Mouse (Mus musculus): ENCODE measurements around the gene Dedd2.
"Not testable (repeated sequence)": the region's sequence is repeated elsewhere in the genome, so short reads cannot be mapped to it uniquely, and the experiment has no call there.

Dedd2 gene

GRCm38 (mm10) chr7:25220457-25221101 is at the start of gene Dedd2:
Gene Dedd2, minus strand, starts transcription at chr7:25220615.
- peak in 1 of 2 experiments; percentile 50 for DNase-seq

GRCm38 (mm10) chr7:25269545-25270271 is 49.3 kb upstream of the Dedd2 start:
- peak; percentile 36 to 53 for DNase-seq

DNA sequence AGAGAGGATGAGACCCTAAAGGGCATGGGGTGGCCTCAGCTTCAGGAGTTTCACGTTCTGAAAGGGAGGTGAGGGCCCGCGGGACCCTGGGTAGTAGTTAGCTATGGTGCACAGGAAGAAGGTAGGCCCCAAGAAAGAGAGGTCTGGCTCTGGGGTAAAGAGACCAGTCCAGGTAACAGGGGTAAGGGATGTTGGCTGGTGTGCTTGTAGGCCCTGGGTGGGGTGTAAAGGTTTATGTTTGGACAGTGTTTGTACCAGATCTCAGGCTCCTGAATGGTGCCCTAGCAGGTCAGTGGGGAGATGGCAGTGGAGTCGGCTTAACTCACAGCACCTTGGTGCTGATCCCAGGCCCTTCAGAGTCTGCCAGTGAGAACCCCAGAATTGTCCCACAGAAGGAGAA is 48.6 kb upstream of the Dedd2 start:
- DNase-seq = peak in 1 of 2 experiments; percentile 6

DNA sequence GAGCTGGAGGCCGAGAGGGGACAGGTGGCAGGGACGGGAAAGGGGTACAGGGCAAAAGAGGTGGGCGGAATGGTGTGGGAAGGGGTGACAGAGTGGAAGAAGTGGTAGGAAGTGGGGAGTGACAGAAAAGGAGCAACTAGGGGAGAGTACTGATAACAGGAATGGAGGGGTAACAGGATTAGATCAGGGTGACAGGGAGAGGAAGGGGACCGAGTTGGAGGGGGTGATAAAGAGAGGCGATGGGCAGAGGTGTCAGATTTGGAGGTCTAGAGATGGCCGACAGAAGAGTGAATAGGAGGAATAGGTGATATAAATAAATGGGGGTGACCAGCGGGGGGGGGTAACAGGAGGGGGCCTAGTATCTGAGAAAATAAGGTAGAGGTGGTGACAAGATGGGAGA is 48.2 kb upstream of the Dedd2 start:
- DNase-seq = no peak

DNA sequence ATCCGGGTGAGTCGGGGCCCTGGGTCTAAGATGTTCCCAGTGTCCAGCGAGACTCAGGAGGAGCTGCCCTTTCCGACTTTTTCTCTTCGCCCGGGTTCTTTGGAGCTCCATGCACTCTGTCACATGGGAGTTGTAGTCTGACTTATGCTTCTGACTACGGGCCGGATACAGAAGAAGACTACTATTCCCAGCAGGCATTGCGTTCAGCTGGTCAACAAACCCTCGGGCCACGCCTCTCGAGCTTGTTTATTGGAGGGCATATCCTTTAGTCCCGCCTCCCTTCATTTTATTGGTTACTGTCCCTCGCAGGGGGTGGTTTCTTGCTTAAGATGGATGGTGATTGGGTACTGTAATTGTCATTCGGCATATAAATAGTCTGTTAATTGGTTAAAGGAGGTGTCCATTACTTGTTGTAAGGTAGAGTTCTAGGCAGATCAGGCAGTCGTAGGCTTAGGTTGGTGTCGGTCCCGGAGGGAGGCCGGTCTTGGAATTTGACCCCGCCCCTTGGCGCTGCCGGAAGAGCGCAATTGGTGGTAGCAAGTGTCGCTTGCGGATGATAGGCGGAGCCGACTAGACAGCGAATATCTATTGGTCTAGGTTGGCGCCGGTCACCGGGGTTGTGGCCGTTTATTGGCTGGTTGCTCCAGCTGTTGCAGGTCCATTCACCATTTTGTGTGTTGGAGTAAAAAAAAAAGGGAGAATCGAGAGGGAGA is 47.5 kb upstream of the Dedd2 start:
- DNase-seq = peak; percentile 97 to 99

GRCm38 (mm10) chr7:25267301-25267750 is 46.9 kb upstream of the Dedd2 start, which contains the start of gene Cic:
Gene Cic, plus strand, starts transcription at chr7:25267704.
- DNase-seq = peak; percentile 97 to 99

GRCm38 (mm10) chr7:25266180-25266962 is 46.0 kb upstream of the Dedd2 start:
- DNase-seq = no peak

DNA sequence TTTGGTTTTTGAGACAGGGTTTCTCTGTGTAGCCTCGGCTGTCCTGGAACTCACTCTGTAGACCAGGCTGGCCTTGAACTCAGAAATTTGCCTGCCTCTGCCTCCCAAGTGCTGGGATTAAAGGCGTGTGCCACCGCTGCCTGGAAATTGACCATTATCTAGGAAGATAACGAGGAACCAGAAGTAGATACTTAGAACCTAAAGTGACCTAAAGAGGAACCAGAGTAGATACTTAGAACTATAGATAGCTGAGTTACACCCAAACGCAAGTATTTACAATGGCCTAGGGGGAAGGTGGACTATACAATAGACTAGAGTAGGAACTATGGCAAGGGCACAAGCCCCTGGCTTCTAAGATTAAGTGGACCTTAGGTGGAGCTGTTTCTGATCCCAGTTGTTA is 45.3 kb upstream of the Dedd2 start:
- DNase-seq = not testable (repeated sequence)

DNA sequence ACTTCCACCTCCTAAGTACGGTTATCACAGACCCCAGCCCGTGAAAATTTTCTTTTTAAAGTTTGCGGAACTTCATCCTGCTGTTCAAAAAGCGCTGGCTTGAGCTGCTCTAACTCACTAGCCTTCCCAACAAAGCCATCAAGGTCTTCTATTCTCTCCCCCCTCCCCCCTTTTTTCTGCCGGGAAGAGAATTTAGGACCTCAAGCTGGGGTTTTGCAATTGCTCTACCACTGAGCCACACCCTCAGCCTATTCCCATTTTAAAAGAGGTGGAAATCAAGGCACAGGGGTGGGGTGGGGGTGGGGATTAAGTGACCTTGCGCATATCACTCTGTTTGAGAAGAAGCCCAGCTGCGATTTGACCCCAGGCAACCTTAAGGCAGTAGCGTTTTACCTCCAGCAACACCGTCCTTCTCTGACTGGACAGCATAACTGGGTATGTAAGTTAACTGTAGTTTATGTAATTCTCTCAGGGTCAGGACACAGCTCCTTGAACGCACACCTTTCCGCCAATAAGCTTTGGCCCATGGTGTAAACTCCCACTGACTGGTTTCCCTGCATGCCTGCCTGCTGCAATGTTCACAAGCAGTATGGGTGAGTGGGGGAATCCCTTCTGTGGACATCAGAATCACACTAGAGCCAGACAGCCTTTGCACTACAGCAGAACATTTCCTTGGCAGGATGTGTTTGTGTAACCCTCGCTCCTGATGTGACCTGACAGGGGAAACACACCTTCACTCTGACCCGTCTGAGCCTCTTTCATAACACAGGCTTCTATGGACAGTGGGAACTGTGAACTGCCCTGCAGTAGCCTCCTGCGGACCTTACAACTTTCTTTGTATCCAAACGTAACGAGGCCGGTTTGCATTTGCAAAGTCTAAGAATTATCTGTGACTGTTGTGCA is 43.8 kb upstream of the Dedd2 start:
- no peak for DNase-seq

DNA sequence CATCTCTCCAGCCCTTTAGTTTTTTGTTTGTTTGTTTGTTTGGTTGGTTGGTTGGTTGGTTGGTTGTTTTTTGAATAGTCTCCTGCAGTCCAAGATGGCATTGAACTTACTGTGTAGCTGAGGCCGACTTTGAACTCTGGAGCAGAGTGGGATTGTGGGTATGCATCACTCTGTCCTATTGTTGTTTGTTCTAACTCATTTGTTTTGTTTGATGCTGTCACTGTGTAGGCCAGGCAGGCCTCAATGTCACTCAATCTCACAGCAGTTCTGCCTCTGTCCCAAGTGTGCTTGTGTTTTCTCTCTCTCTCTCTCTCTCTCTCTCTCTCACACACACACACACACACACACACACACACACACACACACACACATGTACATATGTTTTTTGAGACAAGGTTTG is 41.5 kb upstream of the Dedd2 start:
- DNase-seq = no peak

DNA sequence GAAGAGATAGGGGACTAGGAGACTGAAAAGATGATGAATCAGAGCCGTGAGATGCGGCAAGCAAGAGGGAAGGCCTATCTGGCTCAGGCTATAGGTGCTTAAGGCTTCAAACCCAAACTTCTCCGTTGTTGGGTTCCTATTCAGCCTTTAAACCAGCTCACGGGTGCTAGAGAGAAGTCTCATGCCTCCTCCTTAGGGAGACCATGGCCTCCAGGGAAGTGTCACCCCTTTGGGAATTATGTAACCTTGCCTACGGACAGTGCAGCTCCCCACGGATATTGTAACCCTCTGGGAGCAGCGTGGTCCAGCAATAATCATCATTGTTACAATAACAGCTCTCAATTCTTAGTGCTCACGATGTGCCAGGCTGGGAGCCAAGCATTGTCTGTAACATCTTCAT is 31.4 kb upstream of the Dedd2 start:
- DNase-seq = no peak

DNA sequence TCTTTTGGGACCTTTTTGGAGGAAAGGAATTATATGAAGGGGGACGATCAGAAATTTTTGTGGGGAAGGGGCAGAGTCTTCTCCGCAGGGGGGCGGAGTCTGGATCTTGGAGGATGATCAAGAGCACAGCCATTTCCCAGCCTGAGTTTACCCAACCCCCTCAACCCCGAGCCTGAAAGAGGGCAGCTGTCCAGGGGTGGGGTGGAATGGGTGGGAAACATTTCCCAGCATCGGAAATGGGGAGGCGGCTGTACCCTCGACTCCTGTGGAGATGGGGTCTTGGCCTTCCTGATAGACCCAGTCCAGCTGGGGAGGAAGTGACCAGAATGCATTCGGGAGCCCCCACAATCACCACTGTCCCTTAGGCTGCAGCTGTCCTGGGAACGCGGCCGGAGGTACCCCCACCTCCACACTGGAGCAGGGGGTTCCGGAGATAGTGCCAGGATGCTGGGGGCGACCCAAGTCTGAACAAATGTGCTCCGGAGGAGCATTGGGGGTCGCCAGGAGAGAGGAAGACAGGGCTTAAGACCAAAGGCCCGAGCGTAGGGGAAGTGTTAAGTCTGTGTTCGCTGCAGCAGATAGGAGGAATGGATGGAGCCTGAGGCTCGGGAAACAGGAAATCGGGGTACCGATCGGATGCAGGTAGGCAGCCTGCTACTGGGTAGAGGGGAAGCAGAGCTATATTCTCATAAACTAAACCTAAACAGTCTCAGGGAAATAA is 30.8 kb upstream of the Dedd2 start:
- peak; percentile 86 to 91 for DNase-seq

GRCm38 (mm10) chr7:25250141-25250972 is 29.9 kb upstream of the Dedd2 start, which contains the start of gene Erf:
Gene Erf, minus strand, starts transcription at chr7:25250761.
- peak; percentile 98 for DNase-seq

DNA sequence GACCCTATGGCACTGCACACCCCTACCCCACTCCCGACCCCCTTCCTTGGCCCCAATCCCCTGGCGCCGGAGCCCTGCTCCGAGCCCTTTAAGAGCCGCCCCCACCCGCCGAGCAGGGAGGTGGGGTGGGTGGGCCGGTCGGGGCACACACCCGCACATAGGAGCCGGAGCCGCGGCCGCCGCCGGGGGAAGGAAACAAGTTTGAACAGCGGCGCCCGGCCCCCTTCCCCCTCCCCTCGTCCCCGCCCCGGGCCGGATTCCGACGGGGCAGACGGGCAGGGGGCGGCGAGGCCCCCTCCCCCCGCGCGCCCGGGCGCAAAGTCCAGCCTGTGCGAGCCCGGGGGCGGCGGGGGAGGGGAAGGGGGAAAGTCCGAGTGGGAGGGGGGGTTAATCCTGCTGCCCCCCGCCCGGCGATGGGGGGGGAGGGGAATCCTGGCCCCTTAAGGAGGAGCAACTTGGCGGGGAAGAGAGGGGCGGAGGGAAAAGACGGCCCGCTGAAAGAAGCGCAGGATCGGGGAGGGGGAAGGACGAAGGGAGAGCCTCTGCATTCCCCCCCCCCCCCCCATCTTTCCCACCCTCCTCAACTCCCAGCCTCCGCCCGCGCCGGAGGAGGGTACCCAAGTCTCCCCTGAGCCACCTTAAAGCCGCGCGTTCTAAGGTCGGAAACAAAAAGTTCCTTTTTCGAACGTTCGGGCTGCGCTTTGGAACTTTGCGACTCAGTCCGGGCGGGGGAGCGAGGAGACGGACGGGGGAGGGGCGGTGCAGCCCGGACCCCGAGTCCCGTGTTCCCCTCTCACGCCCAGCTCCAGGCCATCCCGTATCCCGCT is 29.1 kb upstream of the Dedd2 start:
- peak; percentile 86 to 92 for DNase-seq

DNA sequence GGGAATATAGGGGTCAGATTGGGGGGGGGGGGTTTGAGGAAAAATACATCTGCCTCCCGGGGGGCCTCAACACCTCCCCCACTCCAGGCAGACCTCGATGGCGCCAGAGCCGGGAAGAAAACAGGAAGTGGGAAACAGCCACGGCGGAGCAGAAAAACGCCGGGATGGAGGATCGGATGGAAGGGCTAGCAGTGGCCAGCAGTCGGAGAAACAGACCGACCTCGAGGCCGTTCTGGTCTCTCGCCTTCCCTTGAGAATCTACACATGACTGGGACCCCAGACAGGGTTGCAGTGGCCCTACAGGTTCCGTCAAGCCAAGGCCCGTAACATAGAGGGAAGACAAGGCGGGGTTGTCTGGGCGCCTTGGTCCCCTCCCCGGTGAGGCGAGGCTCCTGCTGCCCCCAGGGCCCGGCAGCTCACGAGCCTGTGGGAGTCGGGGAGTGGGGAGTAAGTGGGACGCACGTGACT is 28.5 kb upstream of the Dedd2 start:
- peak in 1 of 2 experiments; percentile 58 for DNase-seq

DNA sequence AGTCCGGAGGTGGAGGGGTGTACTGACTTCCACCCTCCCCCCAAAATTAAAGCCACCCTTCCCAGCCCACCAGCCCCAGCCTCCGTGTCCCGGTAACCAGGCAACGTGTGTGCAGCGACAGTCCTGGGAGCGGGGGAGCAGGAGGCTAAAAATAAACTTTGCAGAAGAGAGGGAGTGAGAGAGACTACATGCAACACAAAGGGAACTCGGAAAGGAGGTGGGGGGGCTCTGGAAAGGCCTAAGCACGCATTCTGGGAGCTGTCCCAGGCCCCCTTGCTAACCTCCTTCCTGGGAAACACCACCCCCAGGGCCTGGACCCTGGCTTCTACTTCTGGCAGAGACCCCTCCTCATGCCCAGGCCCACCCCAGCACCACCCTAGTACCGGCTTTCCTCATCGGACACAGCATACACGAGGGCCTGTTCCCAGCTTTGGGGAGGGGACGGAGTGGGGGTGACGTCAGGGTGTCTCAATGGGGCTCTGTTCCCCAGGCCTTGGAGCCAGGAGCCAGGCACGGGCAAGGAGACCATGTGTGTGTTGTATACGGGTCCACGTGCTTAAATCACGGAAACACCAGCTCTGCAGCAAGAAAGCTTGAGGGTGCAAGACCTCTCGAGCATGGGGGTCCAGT is 27.7 kb upstream of the Dedd2 start:
- peak; percentile 60 to 71 for DNase-seq

GRCm38 (mm10) chr7:25247498-25247897 is 27.1 kb upstream of the Dedd2 start:
- peak in 1 of 2 experiments; percentile 25 for DNase-seq

DNA sequence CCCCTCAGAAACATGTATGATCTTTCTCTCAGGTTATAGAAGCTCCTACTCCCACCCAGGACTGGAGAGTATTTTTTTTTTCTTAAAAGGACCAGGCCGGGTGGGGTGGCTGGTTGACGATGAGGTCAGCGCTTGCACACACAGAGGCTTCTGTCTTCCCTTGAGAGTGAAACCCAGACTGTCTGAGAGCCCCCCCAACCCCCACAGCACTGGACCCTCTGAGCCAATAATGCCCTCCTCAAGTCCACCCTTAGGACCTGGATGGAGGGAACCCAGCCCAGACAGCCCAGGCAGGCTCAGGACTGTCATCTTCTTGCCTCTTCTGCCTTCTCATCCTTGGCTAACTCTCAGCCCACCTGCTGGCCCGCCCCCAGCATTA is 26.3 kb upstream of the Dedd2 start:
- DNase-seq = peak in 1 of 2 experiments; percentile 27
